Mouse (Mus musculus) kidney, adult 2 months (tissue): ENCODE results near the gene Snip1. TPM values are rescaled to one million over a fixed set of nuclear protein-coding genes. Genes with fewer than 3 reads are reported as not detected.

ENCODE experiments used
- DNase-seq: peaks from one replicate; pipeline ENCODE4 v3.0.0; 2021
- H3K27ac ChIP-seq: fragments of 200-500 bp; 2 replicates; pipeline ENCODE4 v1.5.1; 2012; ENCODE audit warnings: low read depth, low read length, control low read depth, inconsistent platforms; ENCODE audit not compliant: insufficient read depth
- H3K27me3 ChIP-seq: fragments of 200-500 bp; replicated peaks from 2 replicates; pipeline ENCODE4 v1.6.1; 2012; ENCODE audit warnings: mild to moderate bottlenecking, moderate library complexity, low read length, inconsistent platforms; ENCODE audit not compliant: control insufficient read depth, insufficient read depth
- H3K36me3 ChIP-seq: fragments of 200-500 bp; 2 replicates; pipeline ENCODE4 v1.6.1; 2012; ENCODE audit warnings: mild to moderate bottlenecking, moderate library complexity, low read length, inconsistent platforms; ENCODE audit not compliant: control insufficient read depth, insufficient read depth
- H3K4me1 ChIP-seq: fragments of 200-500 bp; 2 replicates; pipeline ENCODE4 v1.6.1; 2011; ENCODE audit warnings: low read length; ENCODE audit not compliant: control insufficient read depth, insufficient read depth
- H3K4me3 ChIP-seq: fragments of 200-500 bp; 2 replicates; pipeline ENCODE4 v1.5.1; 2011; ENCODE audit warnings: mild to moderate bottlenecking, low read depth, low read length, control low read depth; ENCODE audit not compliant: insufficient read depth
- CTCF ChIP-seq: fragments of 200-500 bp; conservative IDR thresholded peaks from 2 replicates; pipeline ENCODE4 v1.5.1; 2011; ENCODE audit warnings: low read depth, mild to moderate bottlenecking, control low read depth, low read length, moderate library complexity, mixed read lengths; ENCODE audit not compliant: insufficient read depth, insufficient read length
- POLR2A ChIP-seq: fragments of 200-500 bp; IDR thresholded peaks from one replicate; pipeline ENCODE4 v1.6.1; 2011; ENCODE audit warnings: low read depth, low read length, control low read depth
- WGBS: fragments of 180-500 bp; shearing (Covaris S2); methylation state at CpG from one replicate; pipeline ENCODE4 v1.1.7; 2018; 5-methylcytosine and 5-hydroxymethylcytosine counted together
- polyA plus RNA-seq: library from polyadenylated mRNA; depleted of rRNA; stranded (reverse); fragments of >200 nt; gene quantifications from 2 replicates; pipeline ENCODE4 v1.2.3, GENCODE M21; 2012; rRNA removed

The Snip1 gene
- polyA plus RNA-seq, 1 experiment, result 8.3 TPM

- Histone ChIP-seq H3K4me3 (no peak overlapping the region), H3K27ac (peak overlapping the region; percentile 92; the same call in 1 of the 2 replicates), H3K27me3 (no peaks in the 10 kb centered on the region), H3K36me3 (no peaks in the 10 kb centered on the region), H3K4me1 (peaks cover 28% of the 10 kb centered on the region)
- no peak for TF ChIP-seq CTCF
- no peak for TF ChIP-seq POLR2A
- no peak for DNase-seq
- WGBS, result 54% methylated on average over 13 of the region's 13 CpGs
Observed at GRCm38 (mm10) chr4:125116929-125117328, 50.5 kb downstream of the Snip1 start.

GRCm38 (mm10) chr4:125117902-125118320 is 51.4 kb downstream of the Snip1 start:
- Histone ChIP-seq H3K27ac (no peak overlapping the region), H3K4me1 (peaks cover 36% of the 10 kb centered on the region), H3K36me3 (no peaks in the 10 kb centered on the region), H3K4me3 (no peak overlapping the region), H3K27me3 (no peaks in the 10 kb centered on the region)
- WGBS, result 81% methylated on average over 7 of the region's 7 CpGs
- TF ChIP-seq POLR2A (no peak), CTCF (no peak)
- no peak for DNase-seq

- Histone ChIP-seq H3K4me1 (peaks cover 47% of the 10 kb centered on the region), H3K27ac (no peak overlapping the region), H3K4me3 (no peak overlapping the region), H3K27me3 (no peaks in the 10 kb centered on the region), H3K36me3 (no peaks in the 10 kb centered on the region)
- 73% methylated on average over 10 of the region's 10 CpGs for WGBS
- no peak for TF ChIP-seq CTCF
- no peak for TF ChIP-seq POLR2A
- no peak for DNase-seq
Observed at GRCm38 (mm10) chr4:125119070-125119469, 52.6 kb downstream of the Snip1 start.

- WGBS, result 85% methylated on average over 11 of the region's 11 CpGs
- Histone ChIP-seq H3K4me1 (peaks cover 53% of the 10 kb centered on the region), H3K4me3 (no peak overlapping the region), H3K36me3 (no peaks in the 10 kb centered on the region), H3K27me3 (no peaks in the 10 kb centered on the region), H3K27ac (no peak overlapping the region)
- DNase-seq, result no peak
- TF ChIP-seq POLR2A (no peak), CTCF (no peak)
Observed at GRCm38 (mm10) chr4:125119721-125120120, 53.2 kb downstream of the Snip1 start.

- DNase-seq, result peak; percentile 90
- no peaks in the 10 kb centered on the region for H3K36me3 ChIP-seq
- H3K27me3 ChIP-seq, result no peaks in the 10 kb centered on the region
- H3K27ac ChIP-seq, result peak overlapping the region; percentile 78
- peaks cover 47% of the 10 kb centered on the region for H3K4me1 ChIP-seq
- no peak overlapping the region for H3K4me3 ChIP-seq
- no peak for TF ChIP-seq POLR2A
- TF ChIP-seq CTCF, result no peak
- WGBS, result 12% methylated on average over 16 of the region's 16 CpGs
Observed at GRCm38 (mm10) chr4:125122431-125123278, 56.2 kb downstream of the Snip1 start.

- WGBS, result 66% methylated on average over 7 of the region's 7 CpGs
Observed at GRCm38 (mm10) chr4:125123279-125123671, 56.8 kb downstream of the Snip1 start.

More at GRCm38 (mm10) chr4:125123279-125123671, 56.8 kb downstream of the Snip1 start:
- Histone ChIP-seq H3K4me3 (no peak overlapping the region), H3K27me3 (no peaks in the 10 kb centered on the region), H3K4me1 (peaks cover 50% of the 10 kb centered on the region), H3K36me3 (no peaks in the 10 kb centered on the region), H3K27ac (peak overlapping the region; percentile 73)
- DNase-seq, result peak; percentile 65
- no peak for TF ChIP-seq POLR2A

Other genes with a start within 250 kb of the Snip1 start
- gene Yrdc, start 216.0 kb upstream of the Snip1 start, polyA plus RNA-seq, result 34.3 TPM in 2 replicates
- gene 1110065P20Rik, start 215.5 kb upstream of the Snip1 start, polyA plus RNA-seq, result 57.8 and 69.5 TPM in 2 replicates
- gene Maneal, start 204.5 kb upstream of the Snip1 start, polyA plus RNA-seq, result 0.27 and 0.33 TPM in 2 replicates
- gene Epha10, start 185.8 kb upstream of the Snip1 start, polyA plus RNA-seq, result 0.01 TPM in 1 of 2 replicates, not detected in the other
- 7.7 and 8.1 TPM in 2 replicates for gene 9930104L06Rik, start 129.6 kb upstream of the Snip1 start, polyA plus RNA-seq
- gene Cdca8, start 127.4 kb upstream of the Snip1 start, polyA plus RNA-seq, result 1.4 and 1.5 TPM in 2 replicates
- 2.0 and 2.5 TPM in 2 replicates for gene Rspo1, start 80.2 kb upstream of the Snip1 start, polyA plus RNA-seq
- gene Gnl2, start 50.1 kb upstream of the Snip1 start, polyA plus RNA-seq, result 14.3 TPM in 2 replicates
- gene Dnali1, start 969 bp upstream of the Snip1 start, polyA plus RNA-seq, result 0.44 and 0.48 TPM in 2 replicates
- gene Meaf6, start 18.5 kb downstream of the Snip1 start, polyA plus RNA-seq, result 10.8 and 17.5 TPM in 2 replicates
- gene Zc3h12a, start 61.2 kb downstream of the Snip1 start, polyA plus RNA-seq, result 4.4 and 5.3 TPM in 2 replicates